2 mouse cellular contexts compared by ENCODE assay signal in the genomic region with DNA sequence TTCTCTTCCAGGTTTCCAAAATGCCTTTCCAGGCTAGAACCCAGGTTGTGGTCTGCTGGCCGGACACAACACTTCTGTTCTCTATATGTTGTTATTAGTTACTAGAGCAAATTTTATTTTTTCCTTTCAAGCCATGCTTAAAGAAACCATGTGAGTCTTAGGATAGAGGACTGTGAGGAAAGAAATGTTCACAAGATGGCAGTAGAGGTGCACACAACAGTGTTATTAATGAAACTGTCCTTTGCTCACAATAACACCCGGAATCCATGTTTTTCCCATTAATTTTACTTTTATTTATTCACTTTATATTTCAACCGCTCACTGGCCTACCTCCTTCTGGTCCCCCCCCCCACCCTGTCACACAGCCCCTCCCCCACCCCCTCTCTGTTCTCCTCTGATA. TPM values are rescaled to one million over a fixed set of nuclear protein-coding genes. Genes with fewer than 3 reads are reported as not detected.
"Had no signal": no experiment of that assay in that cellular context is flagged by ENCODE, and none has a peak within 500 bp of the region (broad histone marks: within the 10 kb centered on the region; RNA-seq: fewer than 3 reads in every experiment).

No protein-coding gene starts in this region.

RNA-seq across cellular contexts. Expression of gene Gvin1, which starts 8.5 kb away (rescaled TPM):
- polyA plus RNA-seq: limb, embryonic 12.5 days; midbrain, embryonic 15.5 days had no signal
